Mouse (Mus musculus) brain, embryonic 14.5 days (tissue): Measurements from ENCODE around the gene Washc2.

ENCODE experiments used
- CTCF ChIP-seq: fragments of 200-500 bp; IDR thresholded peaks from 2 replicates; pipeline ENCODE4 v1.5.1; 2012; ENCODE audit warnings: inconsistent platforms, mild to moderate bottlenecking, moderate library complexity, borderline replicate concordance; ENCODE audit not compliant: insufficient read depth, insufficient read length; ENCODE audit errors: extremely low read depth
- POLR2A ChIP-seq: fragments of 200-500 bp; IDR thresholded peaks from 2 replicates; pipeline ENCODE4 v1.6.1; 2012; ENCODE audit warnings: mild to moderate bottlenecking, inconsistent platforms, borderline replicate concordance; ENCODE audit not compliant: poor library complexity, insufficient read depth, insufficient read length, severe bottlenecking; ENCODE audit errors: extremely low read depth

- TF ChIP-seq CTCF, result no peak
- no peak for TF ChIP-seq POLR2A
These were observed 29.5 kb upstream of the Washc2 start for GRCm38 (mm10) chr6:116178376-116178775.
